Mouse (Mus musculus) hindbrain, embryonic 11.5 days (tissue): ENCODE measurements around the gene Aldh3b2. TPM values are rescaled to one million over a fixed set of nuclear protein-coding genes. Genes with fewer than 3 reads are reported as not detected.
A peak's percentile ranks its signal among the peaks of the same experiment; 100 is the strongest.

ENCODE experiments used
- ATAC-seq: fragments of 200-750 bp; cut with Nextera tagmentation; 2 replicates; pipeline ENCODE4 v1.8.0; 2017; ENCODE audit warnings: mild to moderate bottlenecking, moderate TSS enrichment, moderate library complexity; ENCODE audit not compliant: low FRiP score
- DNase-seq: peaks from one replicate; pipeline ENCODE4 v3.0.0-alpha.2; 2015; ENCODE audit warnings: low spot score
- H3K27ac ChIP-seq: fragments of 300-500 bp; sonication (generic); 2 replicates; pipeline ENCODE4 v1.5.1; 2014; ENCODE audit warnings: mild to moderate bottlenecking, low read depth, low read length
- H3K27me3 ChIP-seq: fragments of 300-500 bp; sonication (generic); 2 replicates; pipeline ENCODE4 v1.6.1; 2014; ENCODE audit warnings: mild to moderate bottlenecking, low read length, moderate library complexity, mixed read lengths; ENCODE audit not compliant: control insufficient read depth, insufficient read depth
- H3K36me3 ChIP-seq: fragments of 300-500 bp; sonication (generic); 2 replicates; pipeline ENCODE4 v1.6.1; 2014; ENCODE audit warnings: mild to moderate bottlenecking, low read length, moderate library complexity, mixed read lengths; ENCODE audit not compliant: control insufficient read depth, insufficient read depth
- H3K4me1 ChIP-seq: fragments of 300-500 bp; sonication (generic); replicated peaks from 2 replicates; pipeline ENCODE4 v1.6.1; 2014; ENCODE audit warnings: low read length, mixed read lengths; ENCODE audit not compliant: control insufficient read depth, insufficient read depth
- H3K4me2 ChIP-seq: fragments of 300-500 bp; sonication (generic); replicated peaks from 2 replicates; pipeline ENCODE4 v1.6.1; 2014; ENCODE audit warnings: mild to moderate bottlenecking, low read depth, low read length
- H3K4me3 ChIP-seq: fragments of 300-500 bp; sonication (generic); 2 replicates; pipeline ENCODE4 v1.5.1; 2014; ENCODE audit warnings: low read depth, low read length
- H3K9ac ChIP-seq: fragments of 300-500 bp; sonication (generic); 2 replicates; pipeline ENCODE4 v1.6.1; 2014; ENCODE audit warnings: low read depth, low read length
- H3K9me3 ChIP-seq: fragments of 300-500 bp; sonication (generic); 2 replicates; pipeline ENCODE4 v1.6.1; 2016; ENCODE audit warnings: low read length; ENCODE audit not compliant: control insufficient read depth
- WGBS: fragments of 180-500 bp; shearing (Covaris S2); extraction: QIAGEN DNeasy Blood & Tissue Kit; methylation state at CpG from one replicate; pipeline ENCODE4 v1.1.7; 2014; 5-methylcytosine and 5-hydroxymethylcytosine counted together
- polyA plus RNA-seq: library from polyadenylated mRNA; unstranded; fragments of >200 nt; fragmentation: Nextera tagmentation; extraction: Ambion mirVana; gene quantifications from 2 replicates; pipeline ENCODE4 v1.2.1, GENCODE M21; 2014

The Aldh3b2 gene
- polyA plus RNA-seq, 1 experiment from 2014 or later, result 2.3 TPM

DNA sequence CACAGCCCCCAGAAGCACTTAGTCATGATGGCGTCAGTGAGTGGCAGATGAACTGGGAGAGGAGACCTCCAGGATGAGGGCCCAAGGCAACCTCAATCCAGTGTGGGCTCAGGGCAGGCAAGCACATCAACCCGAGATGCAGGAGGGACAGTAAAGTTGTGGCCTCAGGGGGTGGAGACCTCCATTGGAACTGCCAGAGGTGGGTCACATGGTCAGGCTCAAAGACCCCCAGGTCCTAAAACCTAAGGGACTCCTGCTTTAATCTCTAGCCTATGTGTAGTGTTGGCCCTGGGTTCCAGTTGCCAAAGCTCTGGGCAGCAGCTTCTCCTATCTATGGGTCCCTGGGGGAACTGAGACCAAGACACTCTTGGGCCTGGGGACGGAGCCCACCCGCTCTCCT, 43.3 kb upstream of the Aldh3b2 start:
- ATAC-seq (no peak), DNase-seq (no peak)
- no peak overlapping the region for H3K9ac ChIP-seq
- H3K9me3 ChIP-seq, result no peaks in the 10 kb centered on the region
- H3K4me1 ChIP-seq, result no peaks in the 10 kb centered on the region
- no peak overlapping the region for H3K4me3 ChIP-seq
- no peak overlapping the region for H3K27ac ChIP-seq
- no peaks in the 10 kb centered on the region for H3K27me3 ChIP-seq
- 91% methylated on average over 4 of the region's 4 CpGs for WGBS
- no peak overlapping the region for H3K4me2 ChIP-seq
- no peaks in the 10 kb centered on the region for H3K36me3 ChIP-seq

DNA sequence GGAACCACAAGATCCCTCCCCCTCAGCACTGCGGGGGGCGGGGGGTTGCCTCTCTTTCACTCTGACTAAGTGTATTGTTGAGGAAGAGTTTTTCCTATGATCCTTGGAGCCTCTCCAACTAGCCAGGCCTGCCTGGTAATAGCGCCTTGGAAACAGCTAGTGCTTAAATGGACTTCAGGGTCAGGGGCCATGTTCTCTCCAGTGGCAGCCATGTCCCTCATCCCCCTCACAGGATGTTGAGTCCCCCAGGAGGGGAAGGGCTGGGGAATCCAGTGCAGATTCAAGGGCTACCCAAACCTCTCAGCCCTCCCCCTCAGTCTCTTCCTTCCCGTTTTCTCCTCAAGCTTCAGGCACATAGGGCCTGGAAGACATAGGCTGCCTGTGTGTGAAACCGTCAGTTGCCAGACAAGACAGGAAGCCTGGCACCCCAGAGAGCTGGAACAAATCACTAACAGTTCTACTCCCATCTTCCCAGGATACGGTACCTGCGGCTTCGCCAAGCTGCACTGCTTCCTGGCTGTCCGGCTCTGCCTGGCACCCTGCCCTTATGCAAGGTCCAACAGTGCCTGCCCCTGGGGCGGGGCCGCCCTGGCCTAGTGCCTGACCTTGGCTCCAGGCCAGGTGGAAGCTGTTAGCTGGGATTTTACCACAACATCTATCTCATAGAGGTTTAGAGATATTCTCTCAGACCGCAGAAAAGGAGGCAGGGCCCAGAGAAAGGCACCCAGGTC, 42.8 kb upstream of the Aldh3b2 start, which contains the start of gene Aldh3b1:
TSS of gene Aldh3b1 (minus strand) at position 598 of the 731 bp plus-strand sequence.
- WGBS, result 63% methylated on average over 12 of the region's 12 CpGs
- H3K4me1 ChIP-seq, result no peaks in the 10 kb centered on the region
- no peaks in the 10 kb centered on the region for H3K27me3 ChIP-seq
- H3K27ac ChIP-seq, result 0 out of 2 replicates have a peak within 1 kb of the TSS, but pooled peaks have one; percentile 10
- ATAC-seq, result no peak
- H3K4me2 ChIP-seq, result no peak within 1 kb of the TSS
- no peak within 1 kb of the TSS for H3K4me3 ChIP-seq
- no peaks in the 10 kb centered on the region for H3K9me3 ChIP-seq
- H3K9ac ChIP-seq, result no peak within 1 kb of the TSS
- no peak for DNase-seq
- H3K36me3 ChIP-seq, result no peaks in the 10 kb centered on the region

DNA sequence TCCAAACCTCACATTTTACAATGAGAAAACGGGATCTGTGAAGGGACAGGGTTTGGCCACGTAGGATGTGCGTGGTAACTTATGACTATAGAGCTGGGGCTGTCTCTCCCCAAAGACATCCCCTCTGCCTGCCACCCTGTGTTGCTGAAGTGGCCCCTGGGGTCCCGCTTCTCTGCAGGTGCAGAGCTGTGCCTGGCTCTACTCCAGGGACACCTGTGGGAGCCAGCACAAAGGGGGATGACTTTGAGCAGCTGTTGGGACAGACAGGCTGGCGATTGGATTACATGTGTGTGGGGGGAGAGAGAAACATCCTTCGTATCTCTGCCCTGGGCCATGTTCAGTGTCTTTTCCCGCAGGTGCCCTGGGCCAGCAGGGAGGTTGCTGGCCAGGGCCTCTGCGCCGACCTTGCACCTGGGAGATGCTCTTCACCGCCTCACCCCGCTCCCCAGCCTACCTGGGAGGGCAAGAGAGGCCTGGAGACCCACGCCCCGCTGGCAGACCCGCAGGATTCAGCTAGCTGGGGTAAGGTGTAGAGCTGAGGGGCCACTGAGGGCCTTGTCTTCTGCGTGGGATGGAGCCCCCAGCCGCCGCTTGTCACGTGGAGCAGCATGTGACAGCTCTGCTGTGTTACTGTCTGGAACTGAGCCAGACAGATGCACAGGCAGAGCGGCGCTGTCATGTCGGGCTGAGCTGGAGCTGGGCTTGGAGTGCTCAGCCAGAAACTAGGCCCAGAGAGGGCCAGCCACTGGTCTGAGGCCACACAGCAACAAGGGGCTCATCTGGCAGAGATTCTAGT, 41.7 kb upstream of the Aldh3b2 start:
- no peak for ATAC-seq
- no peak overlapping the region for H3K27ac ChIP-seq

DNA sequence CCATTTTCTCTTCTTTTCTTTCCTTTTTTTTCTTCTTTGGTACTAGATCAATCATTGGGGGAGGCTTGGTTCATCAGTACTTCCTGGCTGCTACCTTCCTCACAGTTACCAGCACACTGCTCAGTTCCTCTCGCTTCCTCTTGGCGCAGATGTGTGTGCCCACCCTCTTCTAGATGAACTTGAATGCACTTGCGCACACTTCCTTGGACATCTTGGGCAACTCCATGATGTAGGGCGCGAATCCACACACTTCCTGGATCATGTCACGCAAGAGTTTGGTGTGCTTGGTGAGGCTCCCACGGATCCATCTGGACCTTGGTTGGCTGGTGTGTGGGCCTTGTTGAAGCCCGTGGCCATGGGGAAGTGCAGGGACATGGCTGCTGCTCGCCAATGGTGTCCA, 40.4 kb upstream of the Aldh3b2 start:
- H3K4me1 ChIP-seq, result peaks cover 2% of the 10 kb centered on the region; the same call in 1 of the 2 replicates
- ATAC-seq (no peak), DNase-seq (no peak)
- no peaks in the 10 kb centered on the region for H3K9me3 ChIP-seq
- WGBS, result 91% methylated on average over 9 of the region's 9 CpGs
- H3K27me3 ChIP-seq, result 0 out of 2 replicates have a peak, but pooled peaks cover 3% of the 10 kb centered on the region
- no peak overlapping the region for H3K9ac ChIP-seq
- no peaks in the 10 kb centered on the region for H3K36me3 ChIP-seq
- H3K4me2 ChIP-seq, result no peak overlapping the region
- H3K4me3 ChIP-seq, result no peak overlapping the region
- no peak overlapping the region for H3K27ac ChIP-seq

More for the DNA sequence above, 41.7 kb upstream of the Aldh3b2 start:
- Histone ChIP-seq H3K27me3 (no peaks in the 10 kb centered on the region), H3K9ac (no peak overlapping the region), H3K4me2 (no peak overlapping the region), H3K9me3 (no peaks in the 10 kb centered on the region), H3K4me1 (peaks cover 2% of the 10 kb centered on the region; the same call in 1 of the 2 replicates), H3K36me3 (no peaks in the 10 kb centered on the region), H3K4me3 (no peak overlapping the region)
- 78% methylated on average over 21 of the region's 21 CpGs for WGBS
- DNase-seq, result no peak

DNA sequence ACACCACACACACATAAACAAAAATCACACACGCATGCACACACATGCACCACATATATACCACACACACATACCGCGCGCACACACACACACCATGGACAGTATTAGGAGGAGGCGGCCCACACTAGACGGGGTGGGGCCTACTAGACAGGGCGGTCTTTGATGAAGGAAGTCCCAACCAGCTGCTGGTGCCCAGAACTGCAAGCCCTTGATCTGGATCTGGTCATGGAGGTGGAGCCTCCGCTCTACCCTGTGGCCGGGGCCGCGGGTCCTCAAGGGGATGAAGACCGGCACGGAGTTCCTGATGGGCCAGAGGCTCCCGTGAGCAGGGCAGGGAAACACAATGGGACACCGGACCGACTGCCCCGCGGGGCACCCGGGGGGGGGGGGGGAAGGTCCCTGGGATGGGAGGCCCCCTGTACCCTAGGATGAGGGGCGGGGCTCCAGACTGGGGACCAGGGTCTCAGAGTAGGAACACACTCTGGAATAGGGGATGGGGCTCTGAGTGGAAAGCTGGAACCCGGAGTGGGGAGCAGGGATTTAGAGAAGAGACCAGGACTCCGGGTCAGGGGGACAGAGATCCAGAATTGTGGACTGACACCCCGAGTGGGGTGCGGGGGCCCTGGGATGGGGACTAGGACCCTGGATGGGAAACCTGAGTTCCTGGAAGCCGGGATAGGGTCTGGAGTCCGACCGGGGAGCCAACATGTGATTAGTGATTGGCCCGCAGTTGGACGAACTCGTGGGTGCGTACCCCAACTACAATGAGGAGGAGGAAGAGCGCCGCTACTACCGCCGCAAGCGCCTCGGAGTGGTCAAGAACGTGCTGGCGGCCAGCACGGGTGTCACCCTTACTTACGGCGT, 36.9 kb upstream of the Aldh3b2 start, which contains the start of gene Unc93b1:
TSS of gene Unc93b1 (plus strand) at position 155 of the 864 bp plus-strand sequence.
- H3K27ac ChIP-seq, result no peak within 1 kb of the TSS

DNA sequence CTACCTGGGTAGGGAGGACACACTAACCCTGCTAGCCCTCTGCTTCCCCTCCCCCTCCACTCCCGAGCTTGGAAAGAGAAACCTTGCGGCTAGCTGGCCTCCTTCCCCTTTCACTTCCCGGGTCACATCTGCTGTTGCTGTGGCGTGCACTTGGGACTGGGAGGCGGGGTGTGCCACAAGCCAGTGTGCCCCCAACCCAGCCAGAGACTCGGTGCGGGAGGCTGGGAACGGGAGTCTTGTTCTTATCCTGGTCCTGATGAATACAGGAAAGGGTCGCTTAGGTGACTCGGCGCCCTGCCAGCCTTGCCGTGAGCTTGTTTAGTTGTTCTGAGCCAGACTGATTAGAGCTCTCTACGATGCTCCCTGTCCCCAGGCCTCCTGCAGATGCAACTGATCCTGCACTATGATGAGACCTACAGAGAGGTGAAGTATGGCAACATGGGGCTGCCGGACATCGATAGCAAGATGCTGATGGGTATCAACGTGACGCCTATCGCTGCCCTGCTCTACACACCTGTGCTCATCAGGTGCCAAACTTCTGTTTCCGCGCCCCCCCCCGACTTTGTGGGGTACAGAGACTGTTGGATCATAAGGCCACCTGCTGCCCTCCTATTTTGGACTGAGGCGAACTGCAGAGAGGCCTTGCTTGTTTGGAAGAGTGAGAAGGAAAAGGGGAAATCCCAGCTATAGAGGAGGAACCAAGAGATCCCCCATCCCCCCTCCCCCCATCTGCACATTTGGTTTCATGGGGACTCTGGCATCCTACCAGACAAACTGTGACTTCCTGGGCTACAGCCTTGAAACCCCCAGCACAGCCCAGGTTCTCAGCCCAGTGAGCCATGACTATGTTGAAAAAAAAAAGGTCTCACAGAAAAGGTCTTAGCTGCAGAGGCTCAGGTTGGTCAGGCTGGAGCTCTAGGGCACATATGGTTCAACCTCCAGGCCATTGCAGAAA, 36.0 kb upstream of the Aldh3b2 start:
- ATAC-seq (no peak), DNase-seq (no peak)
- WGBS, result 9% methylated on average over 22 of the region's 22 CpGs
- Histone ChIP-seq H3K4me2 (peak overlapping the region; percentile 67), H3K9ac (peak overlapping the region; percentile 45), H3K27ac (no peak overlapping the region), H3K4me3 (peak overlapping the region; percentile 39), H3K4me1 (peaks cover 2% of the 10 kb centered on the region; the same call in 1 of the 2 replicates), H3K9me3 (no peaks in the 10 kb centered on the region), H3K36me3 (no peaks in the 10 kb centered on the region), H3K27me3 (0 out of 2 replicates have a peak, but pooled peaks cover 3% of the 10 kb centered on the region)

More for the DNA sequence above, 36.9 kb upstream of the Aldh3b2 start, which contains the start of gene Unc93b1:
- Histone ChIP-seq H3K36me3 (no peaks in the 10 kb centered on the region), H3K4me3 (peak within 1 kb of the TSS; percentile 39), H3K4me2 (peak within 1 kb of the TSS; percentile 67), H3K27me3 (0 out of 2 replicates have a peak, but pooled peaks cover 3% of the 10 kb centered on the region), H3K9me3 (no peaks in the 10 kb centered on the region), H3K4me1 (peaks cover 2% of the 10 kb centered on the region; the same call in 1 of the 2 replicates), H3K9ac (peak within 1 kb of the TSS; percentile 45)
- DNase-seq (peak; percentile 62), ATAC-seq (peak; percentile 81)
- WGBS, result 6% methylated on average over 39 of the region's 42 CpGs

DNA sequence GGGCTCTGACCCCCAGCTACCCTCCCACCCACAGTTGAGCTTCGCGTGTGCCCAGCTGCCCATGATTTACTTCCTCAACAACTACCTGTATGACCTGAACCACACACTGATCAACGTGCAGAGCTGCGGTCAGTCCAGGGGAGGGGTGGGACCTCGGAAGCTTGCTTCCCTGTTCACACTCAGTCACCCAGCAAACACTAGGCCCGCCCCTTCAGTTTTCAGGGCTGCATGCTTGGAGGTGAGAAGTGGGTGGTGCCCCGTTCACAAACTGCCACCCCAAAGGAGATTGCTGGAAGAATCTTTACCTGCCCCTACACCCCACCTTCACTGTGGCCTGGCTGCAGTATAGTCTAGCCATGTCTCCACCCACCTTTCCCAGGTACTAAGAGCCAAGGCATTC, 29.8 kb upstream of the Aldh3b2 start:
- no peak overlapping the region for H3K27ac ChIP-seq
- no peaks in the 10 kb centered on the region for H3K9me3 ChIP-seq
- no peaks in the 10 kb centered on the region for H3K36me3 ChIP-seq
- DNase-seq, result no peak
- no peaks in the 10 kb centered on the region; the same call in 1 of the 2 replicates for H3K4me1 ChIP-seq
- no peak for ATAC-seq
- H3K9ac ChIP-seq, result no peak overlapping the region
- no peak overlapping the region for H3K4me3 ChIP-seq
- 71% methylated on average over 7 of the region's 7 CpGs for WGBS
- H3K4me2 ChIP-seq, result no peak overlapping the region
- H3K27me3 ChIP-seq, result peaks cover 2% of the 10 kb centered on the region; the same call in 1 of the 2 replicates
